Mouse (Mus musculus) thymus, adult 2 months (tissue): ENCODE data around the gene Asic1.

Experiments used
- CTCF ChIP-seq: fragments of 200-500 bp; IDR thresholded peaks from 2 replicates; pipeline ENCODE4 v1.5.1; 2012; ENCODE audit warnings: mild to moderate bottlenecking, control low read depth, low read length, moderate library complexity, borderline replicate concordance; ENCODE audit not compliant: control insufficient read depth, poor library complexity, insufficient read depth; ENCODE audit errors: extremely low read depth
- POLR2A ChIP-seq: fragments of 200-500 bp; IDR thresholded peaks from 2 replicates; pipeline ENCODE4 v1.6.1; 2012; ENCODE audit warnings: mild to moderate bottlenecking, low read length, control low read depth, moderate library complexity; ENCODE audit not compliant: control insufficient read depth, poor library complexity, insufficient read depth; ENCODE audit errors: extremely low read depth

- TF ChIP-seq POLR2A (no peak), CTCF (0 out of 2 replicates have a peak, but pooled peaks have one; percentile 12)
Observed at GRCm38 (mm10) chr15:99663964-99664599, 6.1 kb upstream of the Asic1 start.
